Mouse (Mus musculus) embryonic fibroblast, embryonic 13.5 days (primary cell): ENCODE measurements around the gene Traip.
A peak's percentile ranks its signal among the peaks of the same experiment; 100 is the strongest.

ENCODE experiments used
- CTCF ChIP-seq: IDR thresholded peaks from 2 replicates; pipeline ENCODE4 v1.5.1; 2011; ENCODE audit warnings: mild to moderate bottlenecking, control low read depth, low read length, moderate library complexity, borderline replicate concordance; ENCODE audit not compliant: insufficient read depth
- POLR2A ChIP-seq: IDR thresholded peaks from 2 replicates; pipeline ENCODE4 v1.6.1; 2011; ENCODE audit warnings: low read depth, mild to moderate bottlenecking, control low read depth, low read length, moderate library complexity

DNA sequence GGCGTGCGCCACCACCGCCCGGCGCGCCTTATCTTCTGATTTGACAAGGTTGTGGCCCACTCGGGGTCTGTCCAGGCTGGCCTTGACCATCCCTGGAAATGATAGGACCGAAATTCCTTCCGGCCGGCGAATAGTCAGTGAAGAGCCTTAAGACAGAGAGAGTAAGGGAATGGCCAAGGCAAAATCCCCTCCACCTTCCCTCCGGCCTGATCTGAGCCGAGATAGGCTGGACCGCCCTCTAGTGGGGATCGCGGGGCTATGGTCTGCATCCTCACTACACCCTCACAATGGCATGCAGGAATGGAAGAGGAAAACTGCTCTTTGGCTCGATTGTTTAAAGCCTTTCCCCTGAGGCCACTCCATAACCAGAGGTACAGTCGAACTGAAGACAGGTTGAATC, 36.4 kb downstream of the Traip start:
- TF ChIP-seq CTCF (peak; percentile 89), POLR2A (no peak)
